Comparison of ENCODE assay signal across 17 mouse cellular contexts in the genomic region with DNA sequence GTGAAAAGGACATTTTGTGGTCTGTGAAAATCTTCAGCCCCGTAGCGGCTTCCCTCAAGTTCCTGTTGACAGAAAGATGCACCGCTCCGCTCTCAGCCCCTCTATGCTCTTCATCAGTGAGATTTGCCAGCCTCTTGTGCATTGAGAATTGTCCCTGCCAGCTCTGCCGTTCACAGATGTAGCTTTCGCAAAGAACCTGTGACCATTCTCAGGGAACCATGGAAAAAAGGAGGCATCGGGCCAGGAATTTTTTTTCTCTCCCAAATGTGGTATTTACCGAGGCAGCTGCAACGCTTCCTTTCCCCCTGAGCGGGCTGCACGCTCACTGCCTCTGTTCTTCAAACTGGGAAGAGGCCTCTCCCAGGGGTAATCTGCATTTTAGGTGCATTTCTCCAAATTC.
DNase-seq lines count a peak whose midpoint lies in the region; ATAC-seq lines count a peak whose summit lies in the region.
"Had no signal": no experiment of that assay in that cellular context is flagged by ENCODE, and none has a peak within 500 bp of the region (broad histone marks: within the 10 kb centered on the region; RNA-seq: fewer than 3 reads in every experiment).

No protein-coding gene starts in this region.

- 42% methylated on average over 11 of the region's 11 CpGs for WGBS in hindbrain, embryonic 16.5 days

- intact Hi-C loops in gastrocnemius, postnatal 14 days (cut with DNase I; ENCODE audit: low total_unique reads): no loop called here
- intact Hi-C loops in gastrocnemius, postnatal 36 days (cut with DNase I): no loop called here
- intact Hi-C loops in left cerebral cortex, postnatal 4 days (cut with DNase I): no loop called here

- H3K27me3 ChIP-seq in hindbrain, embryonic 16.5 days (replicated peaks; ENCODE audit: control insufficient read depth, insufficient read depth, low read length): no peaks in the 10 kb centered on the region
- H3K27me3 ChIP-seq: liver, embryonic 12.5 days; neural tube, embryonic 12.5 days; stomach, embryonic 15.5 days had no signal

- peak; percentile 60; the same call in 1 of the 2 replicates for ATAC-seq in hindbrain, embryonic 16.5 days
- ATAC-seq: liver, embryonic 12.5 days had no signal

- no peaks in the 10 kb centered on the region for H3K4me1 ChIP-seq in hindbrain, embryonic 16.5 days (ENCODE audit: control insufficient read depth, insufficient read depth, low read depth, low read length)
- H3K4me1 ChIP-seq: liver, embryonic 12.5 days; midbrain, embryonic 12.5 days; stomach, embryonic 15.5 days had no signal

- H3K9me3 ChIP-seq in hindbrain, embryonic 16.5 days (ENCODE audit: control insufficient read depth, low read length): no peaks in the 10 kb centered on the region
- H3K9me3 ChIP-seq: forebrain, embryonic 10.5 days; liver, embryonic 12.5 days; midbrain, embryonic 12.5 days; neural tube, embryonic 12.5 days; stomach, embryonic 15.5 days had no signal

- peak; percentile 5 for DNase-seq in gastrocnemius, postnatal 14 days
- no peak for DNase-seq in gastrocnemius, postnatal 36 days
- peak; percentile 38 for DNase-seq in left cerebral cortex, postnatal 4 days
- DNase-seq in left cerebral cortex, adult 11 months (ENCODE audit: low spot score): no peak
- DNase-seq in layer of hippocampus, postnatal 14 days (ENCODE audit: low spot score in 2 of 2): peak; percentile 17 to 33
- no peak for DNase-seq in urinary bladder, postnatal 25 days (ENCODE audit: low spot score)
- DNase-seq: cerebellum, adult 8-10 months; heart, adult 11 months; kidney, adult 11 months; lung, postnatal 14 days; thymus, postnatal 4 days had no signal

- no peaks in the 10 kb centered on the region for H3K36me3 ChIP-seq in hindbrain, embryonic 16.5 days (ENCODE audit: control insufficient read depth, insufficient read depth, low read length)
- H3K36me3 ChIP-seq: forebrain, embryonic 10.5 days; liver, embryonic 12.5 days; midbrain, embryonic 12.5 days; neural tube, embryonic 12.5 days; stomach, embryonic 15.5 days had no signal

- H3K4me3 ChIP-seq in hindbrain, embryonic 16.5 days (ENCODE audit: low read length): no peak overlapping the region
- H3K4me3 ChIP-seq: forebrain, embryonic 10.5 days; liver, embryonic 12.5 days; midbrain, embryonic 12.5 days; neural tube, embryonic 12.5 days; stomach, embryonic 15.5 days had no signal

- H3K27ac ChIP-seq in hindbrain, embryonic 16.5 days (ENCODE audit: low read depth, low read length): no peak overlapping the region; the same call in 1 of the 2 replicates
- H3K27ac ChIP-seq: forebrain, embryonic 10.5 days; liver, embryonic 12.5 days; midbrain, embryonic 12.5 days; neural tube, embryonic 12.5 days; stomach, embryonic 15.5 days had no signal

- no peak overlapping the region; the same call in 1 of the 2 replicates for H3K9ac ChIP-seq in hindbrain, embryonic 16.5 days (ENCODE audit: low read depth, low read length)
- H3K9ac ChIP-seq: liver, embryonic 12.5 days; midbrain, embryonic 12.5 days; neural tube, embryonic 12.5 days; stomach, embryonic 15.5 days had no signal

- H3K4me2 ChIP-seq in hindbrain, embryonic 16.5 days (ENCODE audit: low read length): peak overlapping the region; percentile 39
- H3K4me2 ChIP-seq: liver, embryonic 12.5 days; midbrain, embryonic 12.5 days; neural tube, embryonic 12.5 days; stomach, embryonic 15.5 days had no signal

Comparison
In these comparisons a context has a peak if more than half of its experiments do, and no peak if none do; other contexts are left out.
1. DNase-seq: peak in gastrocnemius, postnatal 14 days (single experiment), left cerebral cortex, postnatal 4 days (single experiment) and layer of hippocampus, postnatal 14 days (2 of 2); none in gastrocnemius, postnatal 36 days (0 of 2), left cerebral cortex, adult 11 months (single experiment) and urinary bladder, postnatal 25 days (single experiment).